Mouse (Mus musculus): ENCODE results near the gene Gm13287. TPM values are rescaled to one million over a fixed set of nuclear protein-coding genes. Genes with fewer than 3 reads are reported as not detected.
"Not testable (repeated sequence)": the region's sequence is repeated elsewhere in the genome, so short reads cannot be mapped to it uniquely, and the experiment has no call there.

The Gm13287 gene
- polyA plus RNA-seq, 1 experiment from 2014 or later: not detected

- Histone ChIP-seq H3K9ac (ENCODE audit: low read length) (peak overlapping the region; percentile 28; the same call in 1 of the 2 replicates), H3K27ac (ENCODE audit: low read length) (peak overlapping the region; percentile 63; the same call in 1 of the 2 replicates)
- whole genome bisulfite sequencing: 2% methylated on average over 23 of the region's 42 CpGs
Measured at GRCm38 (mm10) chr4:88763384-88764018, 39.6 kb upstream of the Gm13287 start.

GRCm38 (mm10) chr4:88773534-88773933 is 29.5 kb upstream of the Gm13287 start, which contains the start of gene Gm13290:
TSS of gene Gm13290 (plus strand) at chr4:88773834.
- no CpG with 5 or more reads among the region's 32 CpGs for WGBS
- not testable (repeated sequence) for H3K9ac ChIP-seq (ENCODE audit: low read length)

More at GRCm38 (mm10) chr4:88763384-88764018, 39.6 kb upstream of the Gm13287 start:
- peak overlapping the region; percentile 43 for H3K4me2 ChIP-seq (ENCODE audit: low read depth, low read length)
- not testable (repeated sequence) for H3K9me3 ChIP-seq (ENCODE audit: control insufficient read depth, low read length); H3K4me1 ChIP-seq (replicated peaks; ENCODE audit: control insufficient read depth, insufficient read depth, low read length); ATAC-seq (ENCODE audit: low read depth); H3K36me3 ChIP-seq (ENCODE audit: control insufficient read depth, insufficient read depth, low read length); H3K27me3 ChIP-seq (ENCODE audit: control insufficient read depth, insufficient read depth, low read depth, low read length)
- H3K4me3 ChIP-seq (ENCODE audit: low read length): peak overlapping the region; percentile 32

GRCm38 (mm10) chr4:88776622-88777021 is 26.4 kb upstream of the Gm13287 start, which contains the start of gene Gm13289:
TSS of gene Gm13289 (plus strand) at chr4:88776922.
- not testable (repeated sequence) for H3K27ac ChIP-seq (ENCODE audit: low read length); H3K36me3 ChIP-seq (ENCODE audit: control insufficient read depth, insufficient read depth, low read length); H3K9me3 ChIP-seq (ENCODE audit: control insufficient read depth, low read length); H3K27me3 ChIP-seq (ENCODE audit: control insufficient read depth, insufficient read depth, low read depth, low read length); H3K4me3 ChIP-seq (ENCODE audit: low read length); ATAC-seq (ENCODE audit: low read depth); H3K4me2 ChIP-seq (ENCODE audit: low read depth, low read length); H3K9ac ChIP-seq (ENCODE audit: low read length); H3K4me1 ChIP-seq (replicated peaks; ENCODE audit: control insufficient read depth, insufficient read depth, low read length)
- no CpG with 5 or more reads among the region's 29 CpGs for WGBS

More at GRCm38 (mm10) chr4:88773534-88773933, 29.5 kb upstream of the Gm13287 start, which contains the start of gene Gm13290:
- H3K4me1 ChIP-seq (replicated peaks; ENCODE audit: control insufficient read depth, insufficient read depth, low read length); H3K27ac ChIP-seq (ENCODE audit: low read length); H3K4me2 ChIP-seq (ENCODE audit: low read depth, low read length); H3K36me3 ChIP-seq (ENCODE audit: control insufficient read depth, insufficient read depth, low read length); ATAC-seq (ENCODE audit: low read depth); H3K9me3 ChIP-seq (ENCODE audit: control insufficient read depth, low read length); H3K4me3 ChIP-seq (ENCODE audit: low read length); H3K27me3 ChIP-seq (ENCODE audit: control insufficient read depth, insufficient read depth, low read depth, low read length): not testable (repeated sequence)

- not testable (repeated sequence) for H3K9ac ChIP-seq (ENCODE audit: low read length); H3K27ac ChIP-seq (ENCODE audit: low read length); H3K9me3 ChIP-seq (ENCODE audit: control insufficient read depth, low read length); H3K27me3 ChIP-seq (ENCODE audit: control insufficient read depth, insufficient read depth, low read depth, low read length); H3K4me1 ChIP-seq (replicated peaks; ENCODE audit: control insufficient read depth, insufficient read depth, low read length); H3K4me3 ChIP-seq (ENCODE audit: low read length); H3K4me2 ChIP-seq (ENCODE audit: low read depth, low read length); H3K36me3 ChIP-seq (ENCODE audit: control insufficient read depth, insufficient read depth, low read length); ATAC-seq (ENCODE audit: low read depth)
- no CpG with 5 or more reads among the region's 29 CpGs for WGBS
Measured at GRCm38 (mm10) chr4:88779550-88779949, 23.5 kb upstream of the Gm13287 start, which contains the start of gene Gm13272. TSS of gene Gm13272 (plus strand) at chr4:88779850.

GRCm38 (mm10) chr4:88780320-88780719 is 22.7 kb upstream of the Gm13287 start:
- H3K36me3 ChIP-seq (ENCODE audit: control insufficient read depth, insufficient read depth, low read length); H3K4me3 ChIP-seq (ENCODE audit: low read length); H3K27ac ChIP-seq (ENCODE audit: low read length); H3K27me3 ChIP-seq (ENCODE audit: control insufficient read depth, insufficient read depth, low read depth, low read length); ATAC-seq (ENCODE audit: low read depth); H3K4me1 ChIP-seq (replicated peaks; ENCODE audit: control insufficient read depth, insufficient read depth, low read length); H3K9ac ChIP-seq (ENCODE audit: low read length); H3K4me2 ChIP-seq (ENCODE audit: low read depth, low read length); H3K9me3 ChIP-seq (ENCODE audit: control insufficient read depth, low read length): not testable (repeated sequence)
- WGBS: 42% methylated on average over 12 of the region's 18 CpGs

GRCm38 (mm10) chr4:88781831-88782230 is 21.2 kb upstream of the Gm13287 start, which contains the start of gene Ifnz:
TSS of gene Ifnz (plus strand) at chr4:88782131.
- not testable (repeated sequence) for H3K27me3 ChIP-seq (ENCODE audit: control insufficient read depth, insufficient read depth, low read depth, low read length); H3K4me1 ChIP-seq (replicated peaks; ENCODE audit: control insufficient read depth, insufficient read depth, low read length); ATAC-seq (ENCODE audit: low read depth); H3K36me3 ChIP-seq (ENCODE audit: control insufficient read depth, insufficient read depth, low read length); H3K9ac ChIP-seq (ENCODE audit: low read length); H3K9me3 ChIP-seq (ENCODE audit: control insufficient read depth, low read length)
- 11% methylated on average over 3 of the region's 7 CpGs for WGBS
- H3K27ac ChIP-seq (ENCODE audit: low read length): peak within 1 kb of the TSS; percentile 57; the same call in 1 of the 2 replicates
- peak within 1 kb of the TSS; percentile 37 for H3K4me3 ChIP-seq (ENCODE audit: low read length)
- 0 out of 2 replicates have a peak within 1 kb of the TSS, but pooled peaks have one; percentile 22 for H3K4me2 ChIP-seq (ENCODE audit: low read depth, low read length)

GRCm38 (mm10) chr4:88782335-88782734 is 20.7 kb upstream of the Gm13287 start:
- H3K4me2 ChIP-seq (ENCODE audit: low read depth, low read length): 0 out of 2 replicates have a peak overlapping the region, but pooled peaks have one; percentile 22
- peak overlapping the region; percentile 37 for H3K4me3 ChIP-seq (ENCODE audit: low read length)
- H3K9me3 ChIP-seq (ENCODE audit: control insufficient read depth, low read length); ATAC-seq (ENCODE audit: low read depth); H3K9ac ChIP-seq (ENCODE audit: low read length); H3K4me1 ChIP-seq (replicated peaks; ENCODE audit: control insufficient read depth, insufficient read depth, low read length); H3K36me3 ChIP-seq (ENCODE audit: control insufficient read depth, insufficient read depth, low read length); H3K27me3 ChIP-seq (ENCODE audit: control insufficient read depth, insufficient read depth, low read depth, low read length): not testable (repeated sequence)
- WGBS: 0% methylated on average over 3 of the region's 31 CpGs
- H3K27ac ChIP-seq (ENCODE audit: low read length): peak overlapping the region; percentile 57; the same call in 1 of the 2 replicates

GRCm38 (mm10) chr4:88785409-88785808 is 17.6 kb upstream of the Gm13287 start, which contains the start of gene Gm13276:
TSS of gene Gm13276 (plus strand) at chr4:88785709.
- H3K4me2 ChIP-seq (ENCODE audit: low read depth, low read length); H3K4me1 ChIP-seq (replicated peaks; ENCODE audit: control insufficient read depth, insufficient read depth, low read length); H3K9ac ChIP-seq (ENCODE audit: low read length); H3K27me3 ChIP-seq (ENCODE audit: control insufficient read depth, insufficient read depth, low read depth, low read length); H3K36me3 ChIP-seq (ENCODE audit: control insufficient read depth, insufficient read depth, low read length); H3K27ac ChIP-seq (ENCODE audit: low read length); H3K4me3 ChIP-seq (ENCODE audit: low read length); ATAC-seq (ENCODE audit: low read depth); H3K9me3 ChIP-seq (ENCODE audit: control insufficient read depth, low read length): not testable (repeated sequence)
- no CpG with 5 or more reads among the region's 27 CpGs for WGBS

- not testable (repeated sequence) for H3K9me3 ChIP-seq (ENCODE audit: control insufficient read depth, low read length); H3K4me2 ChIP-seq (ENCODE audit: low read depth, low read length); H3K4me3 ChIP-seq (ENCODE audit: low read length); H3K27me3 ChIP-seq (ENCODE audit: control insufficient read depth, insufficient read depth, low read depth, low read length); H3K4me1 ChIP-seq (replicated peaks; ENCODE audit: control insufficient read depth, insufficient read depth, low read length); H3K9ac ChIP-seq (ENCODE audit: low read length); ATAC-seq (ENCODE audit: low read depth); H3K27ac ChIP-seq (ENCODE audit: low read length); H3K36me3 ChIP-seq (ENCODE audit: control insufficient read depth, insufficient read depth, low read length)
- 0% methylated on average over 2 of the region's 28 CpGs for WGBS
Measured at GRCm38 (mm10) chr4:88788402-88788801, 14.7 kb upstream of the Gm13287 start, which contains the start of gene Gm13277. TSS of gene Gm13277 (plus strand) at chr4:88788632.
